Mouse (Mus musculus): ENCODE data around the gene Sypl2. TPM values are rescaled to one million over a fixed set of nuclear protein-coding genes. Genes with fewer than 3 reads are reported as not detected.
"Not testable (repeated sequence)": the region's sequence is repeated elsewhere in the genome, so short reads cannot be mapped to it uniquely, and the experiment has no call there.

Sypl2 gene
- polyA plus RNA-seq (2017; shearing (Covaris generic)) = not detected

- peak; percentile 38 for ATAC-seq
Observed at GRCm38 (mm10) chr3:108226558-108227350, at the start of gene Sypl2. Sypl2 (minus strand) TSS chr3:108226648.

GRCm38 (mm10) chr3:108259319-108259718 lies 32.9 kb upstream of the Sypl2 start:
- no peak for ATAC-seq

GRCm38 (mm10) chr3:108257831-108258500 lies 31.5 kb upstream of the Sypl2 start:
- no peak for ATAC-seq

- ATAC-seq = peak; percentile 100
Observed at GRCm38 (mm10) chr3:108256719-108257637, 30.5 kb upstream of the Sypl2 start, which contains the start of gene Psma5. Psma5 (plus strand) TSS chr3:108256926.

- no peak for ATAC-seq
Observed at GRCm38 (mm10) chr3:108246857-108247256, 20.4 kb upstream of the Sypl2 start.

- ATAC-seq = no peak
Observed at GRCm38 (mm10) chr3:108241243-108241839, 14.9 kb upstream of the Sypl2 start.

- ATAC-seq = not testable (repeated sequence)
Observed at GRCm38 (mm10) chr3:108237474-108238102, 11.1 kb upstream of the Sypl2 start.

GRCm38 (mm10) chr3:108231646-108232045 lies 5.2 kb upstream of the Sypl2 start:
- ATAC-seq = no peak

- no peak for ATAC-seq
Observed at GRCm38 (mm10) chr3:108227521-108227920, 1.1 kb upstream of the Sypl2 start.

- peak; percentile 22 for ATAC-seq
Observed at GRCm38 (mm10) chr3:108225711-108226557, 514 bp downstream of the Sypl2 start.

GRCm38 (mm10) chr3:108220661-108221060 lies 5.8 kb downstream of the Sypl2 start:
- no peak for ATAC-seq

GRCm38 (mm10) chr3:108214734-108215133 lies 11.7 kb downstream of the Sypl2 start:
- no peak for ATAC-seq

- ATAC-seq = no peak
Observed at GRCm38 (mm10) chr3:108212406-108212805, 14.0 kb downstream of the Sypl2 start.

- ATAC-seq = no peak
Observed at GRCm38 (mm10) chr3:108211845-108212244, 14.6 kb downstream of the Sypl2 start.

- peak; percentile 84 for ATAC-seq
Observed at GRCm38 (mm10) chr3:108210771-108211139, 15.7 kb downstream of the Sypl2 start, which contains the start of gene Atxn7l2. Atxn7l2 (minus strand) TSS chr3:108210934.

GRCm38 (mm10) chr3:108209946-108210770 lies 16.3 kb downstream of the Sypl2 start:
- ATAC-seq = peak; percentile 94

- no peak for ATAC-seq
Observed at GRCm38 (mm10) chr3:108209536-108209935, 16.9 kb downstream of the Sypl2 start.

GRCm38 (mm10) chr3:108209001-108209400 lies 17.4 kb downstream of the Sypl2 start:
- ATAC-seq = no peak

GRCm38 (mm10) chr3:108206731-108207375 lies 19.6 kb downstream of the Sypl2 start:
- ATAC-seq = no peak

All from inflammation-experienced regulatory T-cells, adult 6 months (primary cell).